Mouse (Mus musculus): ENCODE measurements around the gene Hipk2. TPM values are rescaled to one million over a fixed set of nuclear protein-coding genes. Genes with fewer than 3 reads are reported as not detected.

Hipk2 gene
- polyA plus RNA-seq, 1 experiment from 2014 or later: 21.5 TPM

- H3K9me3 ChIP-seq (replicated peaks; ENCODE audit: control insufficient read depth, low read length): no peaks in the 10 kb centered on the region
- WGBS: 66% methylated on average over 6 of the region's 6 CpGs
- H3K36me3 ChIP-seq (ENCODE audit: control insufficient read depth, insufficient read depth, low read length): no peaks in the 10 kb centered on the region
- H3K4me1 ChIP-seq (ENCODE audit: control insufficient read depth, insufficient read depth, low read length): no peaks in the 10 kb centered on the region
- no peak overlapping the region for H3K4me2 ChIP-seq (ENCODE audit: low read depth, low read length)
- no peak overlapping the region for H3K27ac ChIP-seq (ENCODE audit: low read length)
- no peak overlapping the region for H3K4me3 ChIP-seq (replicated peaks; ENCODE audit: low read length)
- no peak for ATAC-seq (ENCODE audit: insufficient read depth, low FRiP score)
- H3K27me3 ChIP-seq (ENCODE audit: control insufficient read depth, insufficient read depth, low read length): peaks cover 6% of the 10 kb centered on the region; the same call in 1 of the 2 replicates
- H3K9ac ChIP-seq (ENCODE audit: low read length): no peak overlapping the region
These were observed 206.4 kb downstream of the Hipk2 start for GRCm38 (mm10) chr6:38669580-38669979.

DNA sequence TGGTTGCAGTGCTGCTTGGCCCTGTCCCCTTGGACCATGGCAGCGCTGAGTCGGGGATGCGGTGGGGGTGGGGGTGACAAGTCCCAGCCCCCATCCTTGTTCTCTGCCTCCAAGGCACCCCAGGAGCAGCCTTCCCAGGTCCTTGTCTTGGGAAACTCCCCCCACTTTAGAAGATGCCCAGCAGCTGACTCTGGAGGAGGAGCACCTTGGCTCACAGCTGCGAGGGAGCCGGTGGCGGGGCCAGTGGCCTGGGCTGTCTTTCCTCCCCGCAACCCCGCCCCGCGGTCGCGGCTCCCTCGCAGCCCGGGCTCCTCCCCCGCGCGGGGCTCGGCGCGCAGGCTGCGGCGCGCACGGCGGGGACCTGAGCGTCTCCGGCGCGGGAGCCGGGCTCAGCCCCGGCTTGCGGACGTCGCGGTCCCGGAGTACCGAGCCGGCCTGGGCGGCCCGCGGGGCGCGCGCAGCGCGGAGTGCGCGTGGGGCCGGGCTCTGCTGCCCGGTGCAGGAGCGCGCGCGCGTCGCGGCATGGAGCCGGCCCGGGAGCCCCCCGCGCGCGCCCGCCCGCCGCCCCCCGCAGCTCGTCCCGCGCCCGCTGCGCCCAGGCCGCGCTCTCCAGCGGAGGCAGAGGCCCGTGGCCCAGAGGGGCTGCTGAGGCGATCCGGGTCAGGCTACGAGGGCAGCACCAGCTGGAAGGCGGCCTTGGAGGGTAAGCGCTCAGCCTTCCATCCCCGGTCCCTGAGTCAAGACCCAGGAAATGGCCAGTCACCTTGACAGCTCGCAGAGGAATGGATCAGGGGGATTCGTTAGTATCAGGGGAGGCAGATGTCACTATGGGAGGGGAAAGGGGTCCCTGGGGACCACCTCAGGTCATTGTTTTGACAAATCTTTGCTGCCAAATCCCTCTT lies 213.0 kb downstream of the Hipk2 start, which contains the start of gene Clec2l:
TSS of gene Clec2l (plus strand) at position 356 of the 902 bp plus-strand sequence.
- no peak within 1 kb of the TSS for H3K27ac ChIP-seq (ENCODE audit: low read length)
- H3K4me3 ChIP-seq (replicated peaks; ENCODE audit: low read length): peak within 1 kb of the TSS; percentile 61
- peaks cover 21% of the 10 kb centered on the region for H3K27me3 ChIP-seq (ENCODE audit: control insufficient read depth, insufficient read depth, low read length)
- H3K9me3 ChIP-seq (replicated peaks; ENCODE audit: control insufficient read depth, low read length): no peaks in the 10 kb centered on the region
- peak; percentile 70 for ATAC-seq (ENCODE audit: insufficient read depth, low FRiP score)
- H3K36me3 ChIP-seq (ENCODE audit: control insufficient read depth, insufficient read depth, low read length): no peaks in the 10 kb centered on the region
- H3K9ac ChIP-seq (ENCODE audit: low read length): peak within 1 kb of the TSS; percentile 74
- WGBS: under 1% methylated on average over 53 of the region's 84 CpGs
- H3K4me1 ChIP-seq (ENCODE audit: control insufficient read depth, insufficient read depth, low read length): 0 out of 2 replicates have a peak, but pooled peaks cover 2% of the 10 kb centered on the region
- H3K4me2 ChIP-seq (ENCODE audit: low read depth, low read length): peak within 1 kb of the TSS; percentile 95

GRCm38 (mm10) chr6:38661626-38662025 lies 214.3 kb downstream of the Hipk2 start:
- no peak overlapping the region for H3K4me2 ChIP-seq (ENCODE audit: low read depth, low read length)
- peaks cover 21% of the 10 kb centered on the region for H3K27me3 ChIP-seq (ENCODE audit: control insufficient read depth, insufficient read depth, low read length)
- WGBS: 63% methylated on average over 4 of the region's 4 CpGs
- H3K9ac ChIP-seq (ENCODE audit: low read length): no peak overlapping the region
- H3K9me3 ChIP-seq (replicated peaks; ENCODE audit: control insufficient read depth, low read length): no peaks in the 10 kb centered on the region
- no peaks in the 10 kb centered on the region for H3K36me3 ChIP-seq (ENCODE audit: control insufficient read depth, insufficient read depth, low read length)
- no peak overlapping the region for H3K4me3 ChIP-seq (replicated peaks; ENCODE audit: low read length)
- 0 out of 2 replicates have a peak, but pooled peaks cover 2% of the 10 kb centered on the region for H3K4me1 ChIP-seq (ENCODE audit: control insufficient read depth, insufficient read depth, low read length)
- ATAC-seq (ENCODE audit: insufficient read depth, low FRiP score): no peak
- H3K27ac ChIP-seq (ENCODE audit: low read length): no peak overlapping the region

GRCm38 (mm10) chr6:38650263-38650937 lies 225.6 kb downstream of the Hipk2 start:
- H3K4me1 ChIP-seq (ENCODE audit: control insufficient read depth, insufficient read depth, low read length): no peaks in the 10 kb centered on the region
- no peak overlapping the region for H3K9ac ChIP-seq (ENCODE audit: low read length)
- H3K27me3 ChIP-seq (ENCODE audit: control insufficient read depth, insufficient read depth, low read length): no peaks in the 10 kb centered on the region
- no peaks in the 10 kb centered on the region for H3K9me3 ChIP-seq (replicated peaks; ENCODE audit: control insufficient read depth, low read length)
- H3K4me2 ChIP-seq (ENCODE audit: low read depth, low read length): peak overlapping the region; percentile 20; the same call in 1 of the 2 replicates
- WGBS: 36% methylated on average over 14 of the region's 14 CpGs
- no peak overlapping the region for H3K4me3 ChIP-seq (replicated peaks; ENCODE audit: low read length)
- H3K27ac ChIP-seq (ENCODE audit: low read length): no peak overlapping the region
- ATAC-seq (ENCODE audit: insufficient read depth, low FRiP score): no peak
- no peaks in the 10 kb centered on the region for H3K36me3 ChIP-seq (ENCODE audit: control insufficient read depth, insufficient read depth, low read length)

DNA sequence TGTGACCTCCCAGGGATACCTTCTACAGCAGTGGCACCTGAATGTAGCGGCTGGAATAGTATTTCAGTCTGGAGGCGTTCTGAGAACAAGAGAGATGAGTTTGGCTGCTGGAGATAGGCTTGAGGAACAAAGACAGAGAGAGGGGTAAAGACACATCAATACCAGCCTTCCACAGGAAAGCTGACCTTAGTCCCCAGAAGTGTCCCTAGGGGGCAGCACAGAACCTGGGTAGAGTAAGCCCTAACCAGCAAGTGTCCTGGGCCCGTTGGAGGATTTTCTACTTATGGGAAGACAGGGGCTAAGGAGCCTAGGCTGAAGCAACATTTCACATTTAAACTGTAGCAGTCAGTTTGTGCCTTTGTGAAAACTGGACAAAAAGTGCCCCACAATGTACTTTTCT lies 226.4 kb downstream of the Hipk2 start:
- Histone ChIP-seq H3K27me3 (ENCODE audit: control insufficient read depth, insufficient read depth, low read length) (no peaks in the 10 kb centered on the region), H3K4me1 (ENCODE audit: control insufficient read depth, insufficient read depth, low read length) (no peaks in the 10 kb centered on the region)
- whole genome bisulfite sequencing: 72% methylated on average over 3 of the region's 3 CpGs

More for the DNA sequence above, 226.4 kb downstream of the Hipk2 start:
- H3K9ac ChIP-seq (ENCODE audit: low read length): no peak overlapping the region
- no peak for ATAC-seq (ENCODE audit: insufficient read depth, low FRiP score)
- H3K4me3 ChIP-seq (replicated peaks; ENCODE audit: low read length): no peak overlapping the region
- H3K4me2 ChIP-seq (ENCODE audit: low read depth, low read length): no peak overlapping the region
- no peaks in the 10 kb centered on the region for H3K36me3 ChIP-seq (ENCODE audit: control insufficient read depth, insufficient read depth, low read length)
- H3K9me3 ChIP-seq (replicated peaks; ENCODE audit: control insufficient read depth, low read length): no peaks in the 10 kb centered on the region
- no peak overlapping the region for H3K27ac ChIP-seq (ENCODE audit: low read length)

Other genes with a start within 250 kb of the Hipk2 start
- 1.5 and 1.9 TPM in 2 replicates for gene Klrg2, start 238.9 kb downstream of the Hipk2 start, polyA plus RNA-seq (2015; fragmentation: Nextera tagmentation; extraction: Ambion mirVana)
- gene Clec2l, start 213.1 kb downstream of the Hipk2 start, polyA plus RNA-seq (2015; fragmentation: Nextera tagmentation; extraction: Ambion mirVana): 0.52 and 0.70 TPM in 2 replicates
- gene Tbxas1, start 761 bp downstream of the Hipk2 start, polyA plus RNA-seq (2015; fragmentation: Nextera tagmentation; extraction: Ambion mirVana): 4.4 TPM in 2 replicates
- gene Parp12, start 242.2 kb upstream of the Hipk2 start, polyA plus RNA-seq (2015; fragmentation: Nextera tagmentation; extraction: Ambion mirVana): 7.9 and 9.7 TPM in 2 replicates